Mouse (Mus musculus) induced T-regulatory cell, adult 2 months (primary cell): ENCODE measurements around the gene Bptf.
"Not testable (repeated sequence)": the region's sequence is repeated elsewhere in the genome, so short reads cannot be mapped to it uniquely, and the experiment has no call there.

Experiments
- DNase-seq: peaks from one replicate; pipeline ENCODE4 v3.0.0-alpha.2; 2012; ENCODE audit warnings: low read depth

The Bptf gene

GRCm38 (mm10) chr11:106985979-106986604 lies 145.8 kb downstream of the Bptf start:
- DNase-seq, result not testable (repeated sequence)
